Comparison of ENCODE assay signal across 10 mouse cellular contexts in genomic region chr14:27039281-27040248, GRCm38 (mm10). TPM values are rescaled to one million over a fixed set of nuclear protein-coding genes. Genes with fewer than 3 reads are reported as not detected.
DNase-seq lines count a peak whose midpoint lies in the region; ATAC-seq and TF ChIP-seq lines count a peak whose summit lies in the region.
"Had no signal": no experiment of that assay in that cellular context is flagged by ENCODE, and none has a peak within 500 bp of the region (broad histone marks: within the 10 kb centered on the region; RNA-seq: fewer than 3 reads in every experiment).

No protein-coding gene starts in this region.

- peak; percentile 52 to 59 for DNase-seq in gastrocnemius, postnatal 4 days (ENCODE audit: low spot score in 2 of 2)
- peak; percentile 81 for DNase-seq in intestine, embryonic 14.5 days (ENCODE audit: low spot score)
- peak; percentile 46 for DNase-seq in retina, embryonic 14.5 days (ENCODE audit: low spot score)
- no peak for DNase-seq in natural killer cell, adult 2 months (ENCODE audit: low spot score in 2 of 2)

- TF ChIP-seq CTCF in bone marrow macrophage, adult 2 months (IDR thresholded peaks at IDR 0.05; ENCODE audit: low read depth, low read length), result no peak

- H3K9ac ChIP-seq in intestine, embryonic 14.5 days (ENCODE audit: low read length), result peak overlapping the region; percentile 72
- H3K9ac ChIP-seq in lung, embryonic 15.5 days, result peak overlapping the region; percentile 61

- H3K4me1 ChIP-seq in megakaryocyte, embryonic 14.5 days, result peaks cover 38% of the 10 kb centered on the region
- no peaks in the 10 kb centered on the region for H3K4me1 ChIP-seq in bone marrow macrophage, adult 2 months (ENCODE audit: control insufficient read depth, insufficient read depth, low read length)
- peaks cover 28% of the 10 kb centered on the region for H3K4me1 ChIP-seq in intestine, embryonic 14.5 days (replicated peaks; ENCODE audit: control insufficient read depth, insufficient read depth, low read length)
- H3K4me1 ChIP-seq in lung, embryonic 15.5 days, result peaks cover 32% of the 10 kb centered on the region

- under 1% methylated on average over 59 of the region's 59 CpGs for WGBS in intestine, embryonic 14.5 days
- 1% methylated on average over 59 of the region's 59 CpGs for WGBS in lung, embryonic 15.5 days

- H3K27me3 ChIP-seq in megakaryocyte, embryonic 14.5 days (replicated peaks), result peaks cover 77% of the 10 kb centered on the region
- no peaks in the 10 kb centered on the region for H3K27me3 ChIP-seq in intestine, embryonic 14.5 days (replicated peaks; ENCODE audit: control insufficient read depth, insufficient read depth, low read length)
- H3K27me3 ChIP-seq in lung, embryonic 15.5 days, result peaks cover 14% of the 10 kb centered on the region

- no peaks in the 10 kb centered on the region for H3K36me3 ChIP-seq in megakaryocyte, embryonic 14.5 days (replicated peaks; ENCODE audit: low read length)
- H3K36me3 ChIP-seq in intestine, embryonic 14.5 days (ENCODE audit: control insufficient read depth, insufficient read depth, low read length), result no peaks in the 10 kb centered on the region
- H3K36me3 ChIP-seq in lung, embryonic 15.5 days, result no peaks in the 10 kb centered on the region

- peak overlapping the region; percentile 90 for H3K4me2 ChIP-seq in intestine, embryonic 14.5 days (ENCODE audit: low read length)
- peak overlapping the region; percentile 90 for H3K4me2 ChIP-seq in lung, embryonic 15.5 days

- peaks cover 8% of the 10 kb centered on the region; the same call in 1 of the 2 replicates for H3K9me3 ChIP-seq in megakaryocyte, embryonic 14.5 days
- H3K9me3 ChIP-seq in intestine, embryonic 14.5 days (ENCODE audit: control insufficient read depth, low read length), result no peaks in the 10 kb centered on the region
- no peaks in the 10 kb centered on the region for H3K9me3 ChIP-seq in lung, embryonic 15.5 days

- H3K27ac ChIP-seq in bone marrow macrophage, adult 2 months (ENCODE audit: insufficient read depth, low read depth, low read length), result no peak overlapping the region
- peak overlapping the region; percentile 40 for H3K27ac ChIP-seq in intestine, embryonic 14.5 days (ENCODE audit: low read depth)
- peak overlapping the region; percentile 48 for H3K27ac ChIP-seq in lung, embryonic 15.5 days

- TF ChIP-seq POLR2A in bone marrow macrophage, adult 2 months (IDR thresholded peaks at IDR 0.05; ENCODE audit: borderline replicate concordance, low read depth, low read length), result no peak

- H3K4me3 ChIP-seq in megakaryocyte, embryonic 14.5 days (replicated peaks), result peak overlapping the region; percentile 94
- peak overlapping the region; percentile 79 for H3K4me3 ChIP-seq in bone marrow macrophage, adult 2 months (ENCODE audit: insufficient read depth, low read length)
- peak overlapping the region; percentile 70 for H3K4me3 ChIP-seq in intestine, embryonic 14.5 days (ENCODE audit: low read depth, low read length)
- H3K4me3 ChIP-seq in lung, embryonic 15.5 days, result peak overlapping the region; percentile 76

- no peak for ATAC-seq in megakaryocyte, adult 5-6 weeks (ENCODE audit: poor library complexity, severe bottlenecking)
- ATAC-seq in intestine, embryonic 14.5 days (replicated peaks; ENCODE audit: low FRiP score, low TSS enrichment, low read depth), result peak; percentile 63
- ATAC-seq in lung, embryonic 15.5 days (ENCODE audit: borderline replicate concordance, extremely low read depth, low FRiP score, low TSS enrichment), result peak; percentile 55

RNA-seq across cellular contexts. Expression of gene Il17rd, which starts 0.8 kb away (rescaled TPM):
- polyA plus RNA-seq in megakaryocyte, embryonic 14.5 days (2012; ENCODE audit: insufficient read depth, low replicate concordance), result not detected in 2 replicates
- not detected in 2 replicates for total RNA-seq in megakaryocyte, adult 5-6 weeks (2015)
- 0.11 TPM in 1 of 2 replicates, not detected in the other for total RNA-seq in megakaryocyte, adult 5-6 weeks (2017)
- 0.11 and 0.32 TPM in 2 replicates for polyA plus RNA-seq in bone marrow macrophage, adult 2 months (2012; ENCODE audit: insufficient read depth, insufficient read length, missing spikeins)
- total RNA-seq in gastrocnemius, postnatal 4 days (2021), result 10 to 100 TPM; 11.9 to 12.6 TPM
- polyA plus RNA-seq in intestine, embryonic 14.5 days (2014; fragmentation: Nextera tagmentation; extraction: Ambion mirVana), result 2.7 and 3.3 TPM in 2 replicates
- 2.0 and 2.4 TPM in 2 replicates for polyA plus RNA-seq in lung, embryonic 15.5 days (2015; fragmentation: Nextera tagmentation; extraction: Ambion mirVana)

RNA-seq across cellular contexts. Expression of gene Hesx1, which starts 45.3 kb away (rescaled TPM):
- 0.16 TPM in 1 of 2 replicates, not detected in the other for polyA plus RNA-seq in megakaryocyte, embryonic 14.5 days (2012; ENCODE audit: insufficient read depth, low replicate concordance)
- total RNA-seq in megakaryocyte, adult 5-6 weeks (2015), result 0.11 and 0.78 TPM in 2 replicates
- 1.6 TPM in 1 of 2 replicates, not detected in the other for total RNA-seq in megakaryocyte, adult 5-6 weeks (2017)
- 1.4 TPM in 1 of 2 replicates, not detected in the other for polyA plus RNA-seq in bone marrow macrophage, adult 2 months (2012; ENCODE audit: insufficient read depth, insufficient read length, missing spikeins)
- total RNA-seq in gastrocnemius, postnatal 4 days (2021), result under 1 TPM in 1 of 2 experiments, not detected in 1; 0.47 TPM
- polyA plus RNA-seq in intestine, embryonic 14.5 days (2014; fragmentation: Nextera tagmentation; extraction: Ambion mirVana), result 0.31 and 0.37 TPM in 2 replicates
- polyA plus RNA-seq in lung, embryonic 15.5 days (2015; fragmentation: Nextera tagmentation; extraction: Ambion mirVana), result not detected in 2 replicates
- total RNA-seq: adrenal gland, adult 18-20 months; left cerebral cortex, adult 18-20 months had no signal

Comparison
In these comparisons a context has a peak if more than half of its experiments do, and no peak if none do; other contexts are left out.
1. DNase-seq: peak in gastrocnemius, postnatal 4 days (2 of 2), intestine, embryonic 14.5 days (single experiment) and retina, embryonic 14.5 days (single experiment); none in natural killer cell, adult 2 months (0 of 2).
2. Peak in every context shown above with its lines, with median percentiles within 50 percentile points of each other: H3K4me3 ChIP-seq.